9 mouse cellular contexts compared by ENCODE assay signal in genomic region chr6:35567755-35568154, GRCm38 (mm10). TPM values are rescaled to one million over a fixed set of nuclear protein-coding genes. Genes with fewer than 3 reads are reported as not detected.
DNase-seq lines count a peak whose midpoint lies in the region; TF ChIP-seq lines count a peak whose summit lies in the region.
"Had no signal": no experiment of that assay in that cellular context is flagged by ENCODE, and none has a peak within 500 bp of the region (broad histone marks: within the 10 kb centered on the region; RNA-seq: fewer than 3 reads in every experiment).

No protein-coding gene starts in this region.

- H3K4me2 ChIP-seq in CH12.LX (ENCODE audit: insufficient read depth, low read depth, poor library complexity, severe bottlenecking): no peak overlapping the region
- H3K4me2 ChIP-seq: liver, embryonic 15.5 days had no signal

- H3K27me3 ChIP-seq in CH12.LX (replicated peaks): no peaks in the 10 kb centered on the region
- H3K27me3 ChIP-seq: liver, embryonic 15.5 days had no signal

- H3K4me3 ChIP-seq in CH12.LX (replicated peaks in 1 of 3; ENCODE audit: low read depth in 2 of 3, low read length in 2 of 3, poor library complexity in 1 of 3): no peak overlapping the region
- H3K4me3 ChIP-seq: liver, embryonic 15.5 days had no signal

- no peaks in the 10 kb centered on the region for H3K36me3 ChIP-seq in CH12.LX (replicated peaks in 1 of 2; ENCODE audit: control insufficient read depth in 1 of 2, insufficient read depth in 1 of 2, low read length in 1 of 2)
- H3K36me3 ChIP-seq: liver, embryonic 15.5 days had no signal

- peak; percentile 50 for DNase-seq in adrenal gland, postnatal 10 days
- DNase-seq in adrenal gland, postnatal 4 days (ENCODE audit: low spot score in 2 of 2): no peak
- peak; percentile 13 to 33 for DNase-seq in kidney, adult 8-10 months
- no peak for DNase-seq in kidney, adult 11 months
- DNase-seq in CH12.LX (ENCODE audit: extremely low read depth): peak; percentile 47
- peak; percentile 7 for DNase-seq in embryo, embryonic 11.5 days (ENCODE audit: low read depth, low spot score)
- DNase-seq in left cerebral cortex, postnatal 25 days (ENCODE audit: low spot score in 2 of 2): peak; percentile 55 to 79
- DNase-seq in testis, postnatal 10 days (ENCODE audit: low spot score): peak; percentile 52

- no peaks in the 10 kb centered on the region for H3K79me2 ChIP-seq in CH12.LX (replicated peaks; ENCODE audit: control insufficient read depth, extremely low read depth, insufficient read depth, poor library complexity, severe bottlenecking)

- TF ChIP-seq CTCF in CH12.LX (conservative IDR thresholded peaks at IDR 0.05 in 1 of 2, IDR thresholded peaks at IDR 0.05 in 1 of 2; ENCODE audit: low read depth in 2 of 2, low read length in 2 of 2): peak in 1 of 2 experiments; percentile 74; a peak in 2 of 4 replicates

- H3K9me3 ChIP-seq in CH12.LX (replicated peaks; ENCODE audit: low read length): no peaks in the 10 kb centered on the region
- H3K9me3 ChIP-seq: liver, embryonic 15.5 days had no signal

- peak; percentile 77 for TF ChIP-seq RAD21 in CH12.LX (IDR thresholded peaks at IDR 0.05; ENCODE audit: low read depth, low read length)

- TF ChIP-seq POLR2A in CH12.LX (IDR thresholded peaks at IDR 0.05; ENCODE audit: low read depth, low read length): no peak

- dilution Hi-C loops in CH12.LX (cut with MboI; ENCODE audit: extremely low pct_ligation_motif_present, extremely low pct_unique_long_range_greater_than_20kb, low sequenced_read_pairs): no loop called here

- intact Hi-C loops in left cerebral cortex, postnatal 25 days (cut with DNase I): loop anchor here (10.0 kb wide), 2 partner anchors 183 to 313 kb away; no protein-coding TSS in a partner anchor

- no peak overlapping the region for H3K27ac ChIP-seq in CH12.LX (ENCODE audit: insufficient read depth, low read depth)
- H3K27ac ChIP-seq: liver, embryonic 15.5 days had no signal

- H3K4me1 ChIP-seq in CH12.LX (ENCODE audit: control insufficient read depth in 1 of 2, insufficient read depth in 2 of 2): no peaks in the 10 kb centered on the region
- H3K4me1 ChIP-seq: liver, embryonic 15.5 days had no signal

- no peak for TF ChIP-seq EP300 in CH12.LX (IDR thresholded peaks at IDR 0.05; ENCODE audit: low read length)

- in situ Hi-C loops in CH12.LX (cut with MboI; ENCODE audit: low pct_ligation_motif_present, low pct_unique_long_range_greater_than_20kb, low sequenced_read_pairs): loop anchor here (10.0 kb wide), 1 partner anchor 183 kb away; no protein-coding TSS in a partner anchor

- H3K9ac ChIP-seq in CH12.LX (ENCODE audit: insufficient read depth, low read depth): no peak overlapping the region
- H3K9ac ChIP-seq: liver, embryonic 15.5 days had no signal

TF ChIP-seq in CH12.LX, 34 proteins besides CTCF, POLR2A, EP300 and RAD21:
- no peak for TF ChIP-seq NRF1 (IDR thresholded peaks at IDR 0.05; ENCODE audit: low read depth, low read length)
- no peak for TF ChIP-seq UBTF (IDR thresholded peaks at IDR 0.05; ENCODE audit: low read depth, low read length)
- TF ChIP-seq CHD2 (IDR thresholded peaks at IDR 0.05; ENCODE audit: low read length): no peak
- peak; percentile 56; the same call in 1 of the 2 replicates for TF ChIP-seq ZC3H11A (IDR thresholded peaks at IDR 0.05; ENCODE audit: low read depth, low read length)
- 0 out of 2 replicates have a peak, but pooled peaks have one; percentile 19 for TF ChIP-seq JUND (conservative IDR thresholded peaks at IDR 0.05; ENCODE audit: low read depth, low read length)
- no peak for TF ChIP-seq TBP (conservative IDR thresholded peaks at IDR 0.05; ENCODE audit: low read depth, low read length)
- TF ChIP-seq SMC3 (IDR thresholded peaks at IDR 0.05; ENCODE audit: low read depth, low read length): peak; percentile 81
- TF ChIP-seq CHD1 (IDR thresholded peaks at IDR 0.05; ENCODE audit: low read depth, low read length): no peak

RNA-seq across cellular contexts. Expression of gene Mtpn, which starts 28.1 kb away (rescaled TPM):
- total RNA-seq in adrenal gland, postnatal 10 days (2021): 100 to 1,000 TPM; 103 to 106 TPM
- 100 to 1,000 TPM; 119 to 125 TPM for total RNA-seq in adrenal gland, postnatal 4 days (2021)
- total RNA-seq in CH12.LX (2012; rRNA removed) (57.8 and 59.7 TPM in 2 replicates), CH12.LX (2014; rRNA removed) (121 and 132 TPM in 2 replicates)
- polyA plus RNA-seq in CH12.LX (2012; ENCODE audit: insufficient read length, low read depth): 107 and 119 TPM in 2 replicates
- total RNA-seq in left cerebral cortex, postnatal 25 days (2021): 100 to 1,000 TPM; 295 to 317 TPM

Comparison
In these comparisons a context has a peak if more than half of its experiments do, and no peak if none do; other contexts are left out.
1. DNase-seq: peak in adrenal gland, postnatal 10 days (single experiment), kidney, adult 8-10 months (2 of 2), CH12.LX (single experiment), embryo, embryonic 11.5 days (single experiment), left cerebral cortex, postnatal 25 days (2 of 2) and testis, postnatal 10 days (single experiment); none in adrenal gland, postnatal 4 days (0 of 2) and kidney, adult 11 months (single experiment).